ENCODE assay signal across 9 mouse cellular contexts in the genomic region with DNA sequence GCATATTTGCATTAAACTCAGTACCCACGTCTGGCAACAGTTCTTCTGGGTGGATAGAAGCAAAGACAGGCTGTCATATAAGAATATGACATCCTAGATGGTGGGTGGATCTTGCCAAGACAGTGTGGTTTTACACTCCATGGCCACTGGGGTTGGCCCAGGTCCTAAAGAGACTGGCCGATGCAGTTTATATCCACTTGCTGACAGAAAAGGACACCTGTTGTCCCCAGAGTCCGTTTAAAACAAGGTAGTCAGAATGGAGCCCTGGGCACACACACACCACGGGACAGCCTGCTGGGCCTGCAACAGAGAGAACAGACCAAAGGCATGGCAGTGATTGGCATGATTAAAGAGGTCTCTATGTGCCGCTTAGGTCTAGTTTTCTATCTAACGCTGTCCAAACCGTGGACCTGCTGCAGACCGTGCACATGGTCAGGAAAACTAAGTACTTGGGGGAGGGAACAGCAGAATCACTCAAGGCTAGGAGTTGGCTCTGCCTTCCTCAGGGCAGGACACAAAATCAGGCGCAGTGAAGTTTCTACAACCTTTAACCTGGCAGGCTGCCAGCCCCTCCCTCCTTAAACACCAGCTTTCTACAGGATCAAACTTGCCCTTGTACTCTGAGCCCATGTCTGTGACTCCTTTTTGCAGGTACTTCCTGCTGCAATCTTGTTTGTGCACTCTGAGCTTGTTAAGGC. TPM values are rescaled to one million over a fixed set of nuclear protein-coding genes. Genes with fewer than 3 reads are reported as not detected.
DNase-seq lines count a peak whose midpoint lies in the region; TF ChIP-seq lines count a peak whose summit lies in the region.
"Had no signal": no experiment of that assay in that cellular context is flagged by ENCODE, and none has a peak within 500 bp of the region (broad histone marks: within the 10 kb centered on the region; RNA-seq: fewer than 3 reads in every experiment).

No protein-coding gene starts in this region.

- TF ChIP-seq CTCF in heart, adult 2 months (IDR thresholded peaks at IDR 0.05) = peak; percentile 30
- no peak; the same call in 1 of the 2 replicates for TF ChIP-seq CTCF in left cerebral cortex, adult 2 months (IDR thresholded peaks at IDR 0.05)

- no peaks in the 10 kb centered on the region for H3K36me3 ChIP-seq in heart, adult 2 months (ENCODE audit: control insufficient read depth, insufficient read depth, low read length)

- no peak overlapping the region for H3K9ac ChIP-seq in heart, adult 2 months (ENCODE audit: low read depth, low read length)

- 35% methylated on average over 9 of the region's 9 CpGs for WGBS in heart, adult 2 months

- no peaks in the 10 kb centered on the region for H3K27me3 ChIP-seq in heart, adult 2 months (ENCODE audit: control insufficient read depth, insufficient read depth, low read length)

- no peaks in the 10 kb centered on the region for H3K79me2 ChIP-seq in heart, adult 2 months (replicated peaks; ENCODE audit: control insufficient read depth, insufficient read depth, low read length)

- peak in 1 of 2 experiments; percentile 20 for DNase-seq in heart, adult 2 months
- DNase-seq in heart, adult 8-10 months (ENCODE audit: low spot score) = no peak
- DNase-seq in adrenal gland, adult (ENCODE audit: inconsistent age in 2 of 2, low spot score in 1 of 2) = peak; percentile 76 to 90
- peak; percentile 91 to 93 for DNase-seq in kidney, adult 8-10 months
- peak; percentile 60 for DNase-seq in ovary, postnatal 36 days (ENCODE audit: low spot score)
- no peak for DNase-seq in left cerebral cortex, adult 2 months (ENCODE audit: extremely low spot score in 1 of 2, low spot score in 2 of 2)
- no peak for DNase-seq in cerebellum, postnatal 25 days
- no peak for DNase-seq in right cerebral cortex, postnatal 14 days

- no peak for TF ChIP-seq EP300 in heart, adult 2 months (IDR thresholded peaks at IDR 0.05; ENCODE audit: insufficient read depth, low read depth, low read length)

- TF ChIP-seq POLR2A in heart, adult 2 months (IDR thresholded peaks at IDR 0.05; ENCODE audit: insufficient read depth, low read depth, low read length) = no peak

- peaks cover 10% of the 10 kb centered on the region for H3K4me1 ChIP-seq in heart, adult 2 months (ENCODE audit: control insufficient read depth, insufficient read depth, low read length)

- no peak overlapping the region for H3K4me3 ChIP-seq in heart, adult 2 months
- no peak overlapping the region for H3K4me3 ChIP-seq in left cerebral cortex, adult 2 months

- H3K27ac ChIP-seq in heart, adult 2 months = no peak overlapping the region
- no peak overlapping the region for H3K27ac ChIP-seq in left cerebral cortex, adult 2 months

- intact Hi-C loops in heart, adult 2 months (cut with DNase I) = loop anchor here (5.0 kb wide), 1 partner anchor 37 kb away; the partner anchor contains the start of gene March6
- intact Hi-C loops in left cerebral cortex, adult 2 months (cut with DNase I) = loop anchor here (5.0 kb wide), 1 partner anchor 32 kb away; no protein-coding TSS in a partner anchor

RNA-seq across cellular contexts. Expression of gene Cmbl, which starts 4.3 kb away (rescaled TPM):
- 10 to 100 TPM; 27.1 to 30.7 TPM for total RNA-seq in heart, adult 2 months (2021)
- 49.6 and 70.3 TPM in 2 replicates for polyA plus RNA-seq in heart, adult 2 months (2012; rRNA removed)
- total RNA-seq in heart, adult 8-10 months (2022) = 10 to 100 TPM; 31.4 to 42.1 (median 34.4) TPM
- total RNA-seq in left cerebral cortex, adult 2 months (2021) = 10 to 100 TPM; 15.7 to 17.9 TPM
- total RNA-seq: neutrophil, adult 5-6 weeks had no signal

RNA-seq across cellular contexts. Expression of gene Cct5, which starts 32.1 kb away (rescaled TPM):
- 100 to 1,000 TPM; 131 to 146 TPM for total RNA-seq in heart, adult 2 months (2021)
- 64.3 and 112 TPM in 2 replicates for polyA plus RNA-seq in heart, adult 2 months (2012; rRNA removed)
- total RNA-seq in heart, adult 8-10 months (2022) = 100 to 1,000 TPM; 123 to 130 (median 127) TPM
- 100 to 1,000 TPM; 173 to 182 TPM for total RNA-seq in left cerebral cortex, adult 2 months (2021)

RNA-seq across cellular contexts. Expression of gene Fam173b, which starts 32.2 kb away (rescaled TPM):
- 10 to 100 TPM; 20.0 to 22.4 TPM for total RNA-seq in heart, adult 2 months (2021)
- polyA plus RNA-seq in heart, adult 2 months (2012; rRNA removed) = 11.2 and 17.1 TPM in 2 replicates
- 10 to 100 TPM; 17.2 to 22.2 (median 20.3) TPM for total RNA-seq in heart, adult 8-10 months (2022)
- 10 to 100 TPM; 11.3 to 12.1 TPM for total RNA-seq in left cerebral cortex, adult 2 months (2021)

RNA-seq across cellular contexts. Expression of gene March6, which starts 38.6 kb away (rescaled TPM):
- total RNA-seq in heart, adult 2 months (2021) = 100 to 1,000 TPM; 101 to 121 TPM
- 32.3 and 65.1 TPM in 2 replicates for polyA plus RNA-seq in heart, adult 2 months (2012; rRNA removed)
- 100 to 1,000 TPM; 112 to 123 (median 116) TPM for total RNA-seq in heart, adult 8-10 months (2022)
- 100 to 1,000 TPM; 191 to 204 TPM for total RNA-seq in left cerebral cortex, adult 2 months (2021)

Comparison
In these comparisons a context has a peak if more than half of its experiments do, and no peak if none do; other contexts are left out.
1. DNase-seq: peak in adrenal gland, adult (2 of 2), kidney, adult 8-10 months (2 of 2) and ovary, postnatal 36 days (single experiment); none in heart, adult 8-10 months (single experiment), left cerebral cortex, adult 2 months (0 of 2), cerebellum, postnatal 25 days (0 of 2) and right cerebral cortex, postnatal 14 days (single experiment).